Mouse (Mus musculus): ENCODE measurements at regions not wholly inside any gene's neighbourhood (a gene's known extent, or its start where the extent isn't known, plus 50 kb on each side); places are given as distances from the start of the nearest gene placed in this dataset.

DNA sequence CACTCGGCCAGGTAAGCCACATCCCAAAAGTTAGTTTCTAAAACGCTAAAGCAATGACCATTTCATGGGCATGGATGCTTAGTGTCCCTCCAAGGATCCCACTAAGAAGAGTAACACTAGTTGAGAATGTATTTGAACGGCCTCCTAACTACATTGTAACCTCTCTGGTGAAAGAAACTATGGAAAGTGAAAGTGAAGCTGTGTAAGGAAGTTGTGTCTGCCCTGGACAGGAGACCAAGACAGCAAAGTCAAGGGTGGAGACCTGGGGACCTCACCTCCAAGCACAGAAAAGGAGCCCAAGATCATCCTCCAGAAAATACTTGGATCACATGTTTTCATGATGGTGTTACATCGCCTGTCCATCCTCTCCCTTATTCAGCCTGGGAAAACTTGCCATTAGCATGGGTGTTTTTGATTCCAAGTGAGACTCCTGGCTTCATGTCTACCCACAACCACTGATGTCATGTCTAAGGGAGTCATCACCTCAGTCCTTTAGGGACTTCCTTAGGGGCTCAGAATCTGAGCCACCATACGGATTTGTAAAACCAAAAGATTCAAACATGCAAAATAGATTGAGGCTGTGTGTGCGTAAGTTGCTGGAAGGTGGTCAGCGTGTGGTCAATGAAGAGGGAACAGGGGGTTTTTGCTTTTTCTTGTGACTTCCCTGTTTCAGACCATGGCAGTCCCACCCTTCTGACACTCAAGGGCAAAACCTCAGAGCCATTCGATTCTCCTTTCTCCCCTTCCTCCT lies 62.4 kb upstream of the 1700016C15Rik start:
- Histone ChIP-seq H3K9me3 (no peaks in the 10 kb centered on the region), H3K4me3 (no peak overlapping the region), H3K4me1 (no peaks in the 10 kb centered on the region), H3K27ac (no peak overlapping the region), H3K36me3 (no peaks in the 10 kb centered on the region), H3K27me3 (ENCODE audit: insufficient read depth, poor library complexity, severe bottlenecking) (no peaks in the 10 kb centered on the region)
- no peak for DNase-seq (ENCODE audit: low spot score)
- 82% methylated on average over 8 of the region's 8 CpGs for WGBS

- Histone ChIP-seq H3K36me3 (no peaks in the 10 kb centered on the region), H3K9me3 (no peaks in the 10 kb centered on the region), H3K27ac (no peak overlapping the region), H3K4me3 (no peak overlapping the region), H3K27me3 (ENCODE audit: insufficient read depth, poor library complexity, severe bottlenecking) (no peaks in the 10 kb centered on the region), H3K4me1 (no peaks in the 10 kb centered on the region)
- WGBS: 65% methylated on average over 1 of the region's 1 CpGs
- no peak for DNase-seq (ENCODE audit: low spot score)
These were observed 59.0 kb upstream of the 1700016C15Rik start for GRCm38 (mm10) chr1:177670576-177670975.

GRCm38 (mm10) chr1:177676657-177677056 lies 53.0 kb upstream of the 1700016C15Rik start:
- Histone ChIP-seq H3K4me1 (no peaks in the 10 kb centered on the region), H3K36me3 (no peaks in the 10 kb centered on the region), H3K27me3 (ENCODE audit: insufficient read depth, poor library complexity, severe bottlenecking) (no peaks in the 10 kb centered on the region), H3K9me3 (no peaks in the 10 kb centered on the region), H3K27ac (no peak overlapping the region), H3K4me3 (no peak overlapping the region)
- DNase-seq (ENCODE audit: low spot score): no peak
- 89% methylated on average over 5 of the region's 5 CpGs for WGBS

DNA sequence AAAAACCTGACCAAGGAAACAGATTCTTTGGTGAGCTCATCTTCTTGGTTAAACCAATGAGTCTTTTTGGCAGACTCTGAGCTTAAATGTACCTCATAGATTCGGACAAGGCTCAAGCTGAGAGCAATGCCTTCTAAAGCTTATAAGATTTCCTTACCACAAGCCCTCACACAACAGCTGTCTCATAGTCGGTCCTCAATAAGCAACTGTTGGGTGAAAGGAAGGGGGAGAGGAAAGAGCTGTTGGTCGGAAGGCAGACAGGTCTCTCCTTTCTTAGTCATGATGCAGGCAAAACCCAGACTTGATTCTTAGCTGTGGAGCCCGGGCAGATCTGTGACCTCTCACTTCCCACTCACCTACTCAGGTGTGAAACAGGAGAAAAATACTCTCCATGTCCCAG lies 50.8 kb upstream of the 1700016C15Rik start:
- no peak overlapping the region for H3K27ac ChIP-seq
- no peaks in the 10 kb centered on the region for H3K4me1 ChIP-seq
- WGBS: 79% methylated on average over 4 of the region's 4 CpGs
- no peaks in the 10 kb centered on the region for H3K27me3 ChIP-seq (ENCODE audit: insufficient read depth, poor library complexity, severe bottlenecking)
- no peak for DNase-seq (ENCODE audit: low spot score)
- H3K9me3 ChIP-seq: no peaks in the 10 kb centered on the region
- H3K4me3 ChIP-seq: no peak overlapping the region
- no peaks in the 10 kb centered on the region for H3K36me3 ChIP-seq
